Mouse (Mus musculus) erythroblast, embryonic 14.5 days (primary cell): ENCODE data around the gene Dennd2a. TPM values are rescaled to one million over a fixed set of nuclear protein-coding genes. Genes with fewer than 3 reads are reported as not detected.

ENCODE experiments used
- H3K27me3 ChIP-seq: 2 replicates; pipeline ENCODE4 v1.6.1; 2012; ENCODE audit warnings: inconsistent platforms; ENCODE audit not compliant: control insufficient read depth
- H3K36me3 ChIP-seq: 2 replicates; pipeline ENCODE4 v1.6.1; 2012; ENCODE audit warnings: mild to moderate bottlenecking, inconsistent platforms; ENCODE audit not compliant: control insufficient read depth
- H3K4me1 ChIP-seq: 2 replicates; pipeline ENCODE4 v1.6.1; 2012; ENCODE audit warnings: inconsistent platforms; ENCODE audit not compliant: control insufficient read depth
- H3K4me3 ChIP-seq: replicated peaks from 2 replicates; pipeline ENCODE3; 2012; ENCODE audit warnings: moderate library complexity, mild to moderate bottlenecking, inconsistent platforms
- H3K9me3 ChIP-seq: 2 replicates; pipeline ENCODE4 v1.6.1; 2012; ENCODE audit warnings: low read length, inconsistent platforms, mixed read lengths; ENCODE audit not compliant: control insufficient read depth
- GATA1 ChIP-seq: IDR thresholded peaks from 2 replicates; pipeline ENCODE4 v1.6.1; 2012; ENCODE audit warnings: low read length, inconsistent platforms, mixed read lengths
- TAL1 ChIP-seq: IDR thresholded peaks from 3 replicates; pipeline ENCODE4 v1.6.1; 2012; ENCODE audit warnings: low read length, inconsistent platforms, mixed read lengths
- polyA plus RNA-seq: library from polyadenylated mRNA; stranded (reverse); fragments of >175 nt; gene quantifications from 2 replicates; pipeline ENCODE4 v1.2.3, GENCODE M21; 2012

Gene Dennd2a
- polyA plus RNA-seq, 1 experiment: not detected

DNA sequence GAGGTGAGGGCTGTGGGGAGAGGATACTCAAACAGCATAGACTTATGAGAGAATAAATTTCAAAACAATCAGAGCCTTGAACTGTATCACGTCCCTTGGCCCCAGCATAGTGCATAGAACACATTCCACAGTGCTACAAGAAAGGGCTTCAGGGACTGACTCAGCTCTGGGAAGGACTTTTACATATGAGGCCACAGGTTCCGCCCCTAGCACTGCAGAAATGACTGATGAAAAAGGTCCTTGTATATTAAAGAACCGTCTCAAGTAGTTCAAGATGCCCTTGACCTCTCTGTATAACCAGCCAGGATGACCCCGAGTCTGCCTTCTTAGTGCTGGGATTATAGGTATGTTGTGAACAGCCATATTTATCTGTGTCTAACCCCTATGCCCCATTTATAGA is 85.4 kb downstream of the Dennd2a start:
- Histone ChIP-seq H3K9me3 (no peaks in the 10 kb centered on the region), H3K36me3 (no peaks in the 10 kb centered on the region), H3K4me1 (no peaks in the 10 kb centered on the region), H3K27me3 (no peaks in the 10 kb centered on the region), H3K4me3 (no peak overlapping the region)
- TF ChIP-seq GATA1 (no peak), TAL1 (no peak)

DNA sequence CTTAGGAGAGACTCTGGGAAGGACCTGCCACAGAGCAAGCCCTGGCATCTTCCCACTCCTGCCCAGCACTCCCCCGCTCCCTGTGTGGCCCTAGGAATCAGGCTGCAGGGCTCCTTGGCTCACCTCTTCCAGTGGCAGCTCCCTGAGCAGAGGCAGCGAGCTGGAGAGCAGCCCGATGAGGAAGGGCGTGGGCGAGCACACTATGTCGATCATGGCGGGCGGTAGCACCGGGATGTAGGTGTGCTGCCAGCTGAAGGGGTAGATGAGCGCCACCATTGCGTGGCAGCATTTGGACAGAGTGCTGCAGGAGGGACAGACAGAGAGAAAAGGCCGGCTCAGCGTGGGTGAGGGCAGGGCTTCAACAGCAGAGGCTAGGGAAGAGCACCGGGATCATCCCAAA is 87.6 kb downstream of the Dennd2a start:
- Histone ChIP-seq H3K4me3 (no peak overlapping the region), H3K27me3 (no peaks in the 10 kb centered on the region), H3K36me3 (no peaks in the 10 kb centered on the region), H3K4me1 (no peaks in the 10 kb centered on the region), H3K9me3 (no peaks in the 10 kb centered on the region)
- TF ChIP-seq GATA1: no peak
- no peak for TF ChIP-seq TAL1

DNA sequence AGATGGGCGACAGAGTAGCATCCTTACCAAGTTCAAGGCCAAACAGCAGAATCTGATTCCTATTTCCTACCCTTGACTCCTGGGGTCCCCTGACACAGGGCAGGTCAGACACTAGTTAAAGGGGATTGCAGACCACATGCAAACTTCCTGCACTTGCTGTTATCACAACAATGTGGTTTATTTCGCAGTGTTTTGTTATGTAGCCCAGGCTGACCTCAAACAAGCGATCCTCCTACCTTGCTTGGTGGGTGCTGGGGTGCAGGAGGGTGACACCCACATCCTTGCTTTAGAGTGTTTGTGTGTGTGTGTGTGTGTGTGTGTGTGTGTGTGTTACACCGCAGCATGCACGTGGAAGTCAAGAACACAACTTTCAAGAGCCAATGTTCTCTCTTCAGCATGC is 88.2 kb downstream of the Dennd2a start:
- Histone ChIP-seq H3K9me3 (no peaks in the 10 kb centered on the region), H3K4me1 (no peaks in the 10 kb centered on the region), H3K27me3 (no peaks in the 10 kb centered on the region), H3K4me3 (no peak overlapping the region), H3K36me3 (no peaks in the 10 kb centered on the region)
- TF ChIP-seq TAL1 (no peak), GATA1 (no peak)

DNA sequence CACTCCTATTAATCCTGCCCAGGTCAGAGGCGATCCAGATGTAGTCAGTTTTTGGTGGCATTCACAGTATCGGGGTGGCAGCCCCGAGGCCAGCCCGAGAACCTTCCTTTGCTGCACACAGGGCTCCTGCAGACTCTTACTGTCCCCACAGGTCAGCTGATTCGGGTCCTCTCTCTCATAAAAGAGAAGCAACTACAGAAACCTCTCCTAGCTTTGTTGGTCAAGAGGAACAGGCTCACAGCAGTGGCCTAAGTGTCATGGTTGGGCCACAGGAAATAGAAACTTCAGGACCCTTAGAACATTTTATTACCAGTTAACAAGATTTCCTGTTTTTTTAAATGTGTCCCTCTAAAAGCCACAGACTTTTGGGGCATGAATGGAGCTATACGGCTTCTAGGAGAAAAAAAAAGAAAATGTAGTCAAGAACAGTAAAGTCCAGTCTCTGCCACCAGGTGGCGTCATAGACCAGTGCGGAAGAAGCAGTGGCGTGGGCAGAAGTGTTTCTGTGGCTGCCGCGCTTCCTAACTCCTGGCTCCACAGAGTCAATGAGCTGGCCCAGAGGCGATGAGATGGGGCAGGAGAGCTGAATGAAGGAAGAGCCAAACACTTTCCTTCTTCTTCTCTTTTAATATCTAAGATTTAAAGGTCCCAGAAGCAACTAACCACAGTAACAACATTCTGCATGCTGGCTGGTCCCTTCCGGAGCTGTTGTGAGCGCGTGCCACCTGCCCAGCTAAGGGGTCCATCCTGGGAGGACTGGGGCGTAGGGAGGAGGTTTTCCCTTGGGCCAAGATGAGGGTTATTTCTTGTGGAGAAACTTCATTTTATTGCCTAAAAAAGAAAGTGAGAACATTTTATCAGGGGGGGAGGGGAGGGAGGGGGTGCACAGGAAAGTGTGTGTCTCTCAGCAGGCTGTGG is 94.8 kb downstream of the Dennd2a start:
- Histone ChIP-seq H3K4me3 (no peak overlapping the region), H3K4me1 (peaks cover 6% of the 10 kb centered on the region), H3K9me3 (peaks cover 2% of the 10 kb centered on the region; the same call in 1 of the 2 replicates), H3K36me3 (no peaks in the 10 kb centered on the region), H3K27me3 (no peaks in the 10 kb centered on the region)
- no peak for TF ChIP-seq TAL1
- TF ChIP-seq GATA1: no peak

DNA sequence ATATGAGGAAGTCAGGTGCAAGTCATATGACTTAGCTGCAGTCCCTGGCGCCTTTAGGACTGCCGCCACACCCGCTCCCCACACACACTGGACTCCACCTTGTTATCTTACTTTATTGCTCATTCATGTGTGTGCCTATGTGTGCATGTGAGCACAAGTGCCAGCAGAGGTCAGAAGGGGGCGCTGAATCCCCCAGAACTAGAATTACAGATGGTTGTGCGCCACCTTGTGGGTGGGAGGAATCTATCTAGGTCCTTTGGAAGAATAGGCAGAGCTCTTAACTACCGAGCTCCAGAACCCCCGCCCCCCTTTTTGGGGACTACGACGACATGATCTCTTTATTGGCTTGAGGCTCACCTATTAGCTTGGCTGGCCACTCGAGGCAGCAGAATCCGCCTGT is 97.6 kb downstream of the Dennd2a start:
- TF ChIP-seq GATA1: no peak
- TF ChIP-seq TAL1: no peak
- H3K4me1 ChIP-seq: peaks cover 9% of the 10 kb centered on the region
- no peak overlapping the region for H3K4me3 ChIP-seq
- H3K9me3 ChIP-seq: peaks cover 2% of the 10 kb centered on the region; the same call in 1 of the 2 replicates
- H3K27me3 ChIP-seq: no peaks in the 10 kb centered on the region
- no peaks in the 10 kb centered on the region for H3K36me3 ChIP-seq

DNA sequence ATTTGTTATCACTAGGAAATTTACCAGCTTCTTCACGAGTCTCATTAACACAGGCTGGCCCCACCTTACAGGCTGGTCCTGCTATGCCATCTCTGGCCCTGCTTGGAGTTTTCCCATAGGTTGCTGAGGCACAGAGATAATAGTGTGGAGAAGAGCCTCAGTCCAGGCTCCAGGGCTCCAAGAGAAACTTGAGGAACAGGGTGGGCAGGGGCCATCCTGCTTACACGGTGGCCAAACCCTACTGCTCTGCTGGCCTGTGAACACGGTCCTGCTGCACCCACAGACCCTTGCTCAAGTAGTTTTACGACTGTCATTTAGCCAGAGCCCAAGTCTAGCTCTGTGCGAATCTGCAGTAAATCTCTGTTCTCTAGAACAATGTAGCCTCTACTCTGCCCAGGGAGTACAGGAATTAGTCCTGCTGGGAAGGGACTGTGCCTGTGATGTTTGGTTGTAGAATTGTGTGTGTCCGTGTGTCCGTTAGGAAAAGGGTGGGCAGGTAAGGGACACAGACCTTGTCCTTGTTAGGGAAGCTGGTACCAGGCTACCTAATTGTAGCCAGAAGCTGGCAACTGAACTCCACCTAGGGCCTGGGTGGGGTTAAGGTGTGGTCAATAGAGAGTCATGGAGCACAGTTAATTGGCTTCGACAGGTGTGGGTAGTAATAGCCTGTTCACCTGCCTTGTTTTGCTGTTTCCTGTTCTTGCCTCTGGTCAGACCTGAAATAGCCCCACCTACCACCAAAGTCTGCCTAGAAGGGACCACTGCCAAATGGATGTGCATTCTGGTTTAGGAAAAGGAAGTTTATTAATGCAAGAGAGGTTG is 102.1 kb downstream of the Dennd2a start:
- Histone ChIP-seq H3K4me3 (no peak overlapping the region), H3K36me3 (no peaks in the 10 kb centered on the region), H3K27me3 (no peaks in the 10 kb centered on the region), H3K4me1 (peaks cover 4% of the 10 kb centered on the region), H3K9me3 (peaks cover 2% of the 10 kb centered on the region; the same call in 1 of the 2 replicates)
- TF ChIP-seq TAL1 (no peak), GATA1 (no peak)

DNA sequence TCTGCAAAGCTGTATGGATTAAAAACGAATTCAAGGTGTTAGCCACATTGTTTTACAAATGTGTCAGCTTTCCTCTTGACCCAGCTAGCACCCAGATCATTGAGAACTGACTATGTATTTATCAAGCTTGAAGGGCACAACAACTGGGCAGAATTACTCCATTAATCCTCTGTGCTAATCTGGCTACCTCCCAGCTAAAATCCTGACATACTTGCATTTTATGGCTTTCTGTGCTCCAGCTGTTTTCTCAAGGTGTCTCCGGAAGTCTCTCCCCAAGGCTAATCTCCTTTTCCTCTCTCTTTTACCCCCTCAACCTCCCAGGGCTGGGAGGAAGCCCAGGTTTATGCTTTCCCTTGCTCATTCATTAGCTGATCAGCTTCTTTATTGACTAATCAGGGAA is 103.1 kb downstream of the Dennd2a start:
- TF ChIP-seq TAL1: no peak
- Histone ChIP-seq H3K4me3 (no peak overlapping the region), H3K27me3 (peaks cover 3% of the 10 kb centered on the region)

DNA sequence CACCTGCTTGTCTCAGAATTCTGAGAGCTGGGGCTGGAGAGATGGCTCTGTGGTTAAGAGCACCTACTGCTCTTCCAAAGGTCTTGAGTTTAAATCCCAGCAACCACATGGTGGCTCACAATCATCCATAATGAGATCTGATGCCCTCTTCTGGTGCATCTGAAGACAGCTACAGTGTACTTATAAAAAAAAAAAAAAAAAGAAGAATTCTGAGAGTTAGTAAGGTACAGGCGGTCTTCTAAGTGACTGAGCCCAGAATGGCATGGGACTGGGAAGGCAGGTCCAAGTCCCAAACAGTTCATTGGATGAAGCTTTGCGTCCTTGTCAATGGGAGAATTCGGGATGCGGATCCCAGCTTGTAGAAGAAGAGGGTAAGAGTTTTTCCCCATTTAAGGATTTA is 104.1 kb downstream of the Dennd2a start:
- peaks cover 6% of the 10 kb centered on the region for H3K4me1 ChIP-seq
- TF ChIP-seq TAL1: no peak
- no peak for TF ChIP-seq GATA1
- no peaks in the 10 kb centered on the region for H3K9me3 ChIP-seq
- H3K27me3 ChIP-seq: peaks cover 10% of the 10 kb centered on the region
- H3K4me3 ChIP-seq: no peak overlapping the region
- H3K36me3 ChIP-seq: no peaks in the 10 kb centered on the region

More for the DNA sequence above, 103.1 kb downstream of the Dennd2a start:
- H3K4me1 ChIP-seq: peaks cover 6% of the 10 kb centered on the region
- no peaks in the 10 kb centered on the region for H3K36me3 ChIP-seq
- H3K9me3 ChIP-seq: no peaks in the 10 kb centered on the region

DNA sequence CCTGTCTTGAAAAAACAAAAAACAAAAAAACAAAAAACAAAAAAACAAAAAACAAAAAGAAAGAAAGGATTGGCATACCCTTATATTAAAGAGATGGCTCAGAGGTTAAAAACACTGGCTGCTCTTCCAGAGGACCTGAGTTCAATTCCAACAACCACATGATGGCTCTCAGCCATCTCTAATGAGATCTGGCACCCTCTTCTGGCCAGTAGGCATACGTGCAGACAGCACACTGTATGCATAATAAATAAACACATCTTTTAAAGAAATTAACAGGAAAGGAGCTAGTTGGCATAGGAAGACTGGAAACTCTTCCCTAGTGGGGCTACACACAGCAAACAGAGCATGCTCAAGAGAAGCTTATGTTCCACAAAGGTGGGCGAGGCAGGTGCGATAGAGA is 106.6 kb downstream of the Dennd2a start:
- TF ChIP-seq GATA1: no peak
- no peak for TF ChIP-seq TAL1
- Histone ChIP-seq H3K4me3 (no peak overlapping the region), H3K27me3 (peaks cover 20% of the 10 kb centered on the region), H3K36me3 (no peaks in the 10 kb centered on the region), H3K9me3 (peaks cover 3% of the 10 kb centered on the region; the same call in 1 of the 2 replicates), H3K4me1 (peaks cover 13% of the 10 kb centered on the region)
